Mouse (Mus musculus) lung, embryonic 16.5 days (tissue): Measurements from ENCODE around the gene Bag1. TPM values are rescaled to one million over a fixed set of nuclear protein-coding genes. Genes with fewer than 3 reads are reported as not detected.

Source experiments
- ATAC-seq: fragments of 200-750 bp; cut with Nextera tagmentation; 2 replicates; pipeline ENCODE4 v1.8.0; 2017; ENCODE audit warnings: low read depth, mild to moderate bottlenecking, moderate library complexity
- H3K27ac ChIP-seq: fragments of 300-500 bp; sonication (generic); 2 replicates; pipeline ENCODE4 v1.5.1; 2014; ENCODE audit warnings: mild to moderate bottlenecking, control low read depth, low read length
- H3K27me3 ChIP-seq: fragments of 300-500 bp; sonication (generic); 2 replicates; pipeline ENCODE4 v1.6.1; 2014; ENCODE audit warnings: low read depth, low read length, mixed read lengths; ENCODE audit not compliant: control insufficient read depth, insufficient read depth
- H3K36me3 ChIP-seq: fragments of 300-500 bp; sonication (generic); 2 replicates; pipeline ENCODE4 v1.6.1; 2014; ENCODE audit warnings: low read length; ENCODE audit not compliant: control insufficient read depth, insufficient read depth
- H3K4me1 ChIP-seq: fragments of 300-500 bp; sonication (generic); replicated peaks from 2 replicates; pipeline ENCODE4 v1.6.1; 2014; ENCODE audit warnings: low read length, mixed read lengths; ENCODE audit not compliant: control insufficient read depth, insufficient read depth
- H3K4me2 ChIP-seq: fragments of 300-500 bp; sonication (generic); 2 replicates; pipeline ENCODE4 v1.6.1; 2014; ENCODE audit warnings: low read depth, low read length, control low read depth
- H3K4me3 ChIP-seq: fragments of 300-500 bp; sonication (generic); 2 replicates; pipeline ENCODE4 v1.5.1; 2014; ENCODE audit warnings: mild to moderate bottlenecking, low read length, control low read depth
- H3K9ac ChIP-seq: fragments of 300-500 bp; sonication (generic); 2 replicates; pipeline ENCODE4 v1.6.1; 2014; ENCODE audit warnings: low read length, control low read depth
- H3K9me3 ChIP-seq: fragments of 300-500 bp; sonication (generic); 2 replicates; pipeline ENCODE4 v1.6.1; 2016; ENCODE audit warnings: low read length; ENCODE audit not compliant: control insufficient read depth
- WGBS: fragments of 180-500 bp; shearing (Covaris S2); extraction: QIAGEN DNeasy Blood & Tissue Kit; methylation state at CpG from one replicate; pipeline ENCODE4 v1.1.7; 2014; 5-methylcytosine and 5-hydroxymethylcytosine counted together
- polyA plus RNA-seq: library from polyadenylated mRNA; unstranded; fragments of >200 nt; fragmentation: Nextera tagmentation; extraction: Ambion mirVana; gene quantifications from 2 replicates; pipeline ENCODE4 v1.2.1, GENCODE M21; 2015

Bag1 gene
- polyA plus RNA-seq = 186 and 187 TPM in 2 replicates

- WGBS = under 1% methylated on average over 42 of the region's 50 CpGs
- Histone ChIP-seq H3K4me1 (peaks cover 12% of the 10 kb centered on the region), H3K4me2 (peak within 1 kb of the TSS; percentile 89), H3K4me3 (peak within 1 kb of the TSS; percentile 96), H3K27me3 (no peaks in the 10 kb centered on the region), H3K27ac (peak within 1 kb of the TSS; percentile 93), H3K36me3 (peaks cover 36% of the 10 kb centered on the region), H3K9me3 (no peaks in the 10 kb centered on the region), H3K9ac (peak within 1 kb of the TSS; percentile 97)
- ATAC-seq = peak; percentile 99
These were observed at the start of gene Bag1, which contains the start of gene Chmp5 for GRCm38 (mm10) chr4:40948160-40948708. Gene Bag1, minus strand, starts transcription at chr4:40948294. Gene Chmp5, plus strand, starts transcription at chr4:40948407.

DNA sequence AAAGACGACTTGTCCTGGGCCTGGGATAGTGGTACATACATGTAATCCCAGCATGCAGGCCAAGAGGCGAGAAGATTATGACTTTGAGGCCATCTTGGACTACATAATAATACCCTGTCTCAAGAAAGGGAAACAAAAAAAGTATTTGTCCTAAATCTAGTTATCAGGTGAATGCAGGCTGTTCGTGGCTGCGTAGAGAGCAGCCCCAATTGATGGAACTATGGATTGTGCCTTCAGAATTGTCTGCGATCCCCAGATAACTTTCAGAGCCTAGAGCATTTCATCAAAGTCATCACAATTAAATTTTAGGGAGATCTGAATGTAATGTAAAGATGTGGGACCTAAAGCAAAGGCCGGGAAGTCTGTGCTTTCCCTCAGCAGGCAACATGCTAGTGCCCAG lies 48.2 kb upstream of the Bag1 start:
- Histone ChIP-seq H3K27ac (no peak overlapping the region), H3K4me1 (no peaks in the 10 kb centered on the region), H3K9me3 (no peaks in the 10 kb centered on the region), H3K27me3 (no peaks in the 10 kb centered on the region), H3K4me3 (no peak overlapping the region), H3K4me2 (no peak overlapping the region), H3K9ac (no peak overlapping the region), H3K36me3 (peaks cover 76% of the 10 kb centered on the region)
- WGBS = 96% methylated on average over 6 of the region's 6 CpGs
- no peak for ATAC-seq

DNA sequence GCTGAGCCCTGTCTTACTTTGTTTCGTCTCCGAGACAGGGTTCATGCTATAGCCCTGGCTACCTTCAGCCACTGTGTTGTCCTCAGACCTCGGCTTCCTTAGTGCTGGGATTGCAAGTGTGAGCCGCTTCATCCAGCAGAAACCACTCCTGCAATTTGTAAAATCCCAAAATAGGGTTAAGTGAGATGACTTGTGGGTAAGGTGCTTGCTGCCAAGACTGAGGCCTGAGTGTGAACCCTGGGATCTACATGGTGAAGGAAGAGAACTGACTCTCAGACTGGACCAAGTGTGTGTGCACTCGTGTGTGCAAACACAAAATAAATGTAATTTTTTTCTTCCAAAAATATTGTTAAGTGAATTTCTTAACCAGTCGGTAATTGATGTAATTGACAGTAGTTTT lies 41.5 kb upstream of the Bag1 start:
- no peaks in the 10 kb centered on the region for H3K4me1 ChIP-seq
- H3K36me3 ChIP-seq = peaks cover 68% of the 10 kb centered on the region
- H3K4me3 ChIP-seq = no peak overlapping the region
- H3K27ac ChIP-seq = no peak overlapping the region
- ATAC-seq = no peak
- no peak overlapping the region for H3K9ac ChIP-seq
- H3K9me3 ChIP-seq = no peaks in the 10 kb centered on the region
- WGBS = 87% methylated on average over 6 of the region's 6 CpGs
- H3K4me2 ChIP-seq = no peak overlapping the region
- no peaks in the 10 kb centered on the region for H3K27me3 ChIP-seq

GRCm38 (mm10) chr4:40983686-40984085 lies 35.6 kb upstream of the Bag1 start:
- H3K9me3 ChIP-seq = no peaks in the 10 kb centered on the region
- 79% methylated on average over 1 of the region's 1 CpGs for WGBS
- no peaks in the 10 kb centered on the region for H3K27me3 ChIP-seq
- no peaks in the 10 kb centered on the region for H3K4me1 ChIP-seq
- no peak overlapping the region for H3K4me2 ChIP-seq
- H3K36me3 ChIP-seq = peaks cover 33% of the 10 kb centered on the region
- no peak overlapping the region for H3K4me3 ChIP-seq
- no peak overlapping the region for H3K9ac ChIP-seq
- no peak overlapping the region for H3K27ac ChIP-seq
- no peak for ATAC-seq

GRCm38 (mm10) chr4:40982486-40982885 lies 34.4 kb upstream of the Bag1 start:
- ATAC-seq = no peak
- Histone ChIP-seq H3K4me1 (no peaks in the 10 kb centered on the region), H3K36me3 (peaks cover 34% of the 10 kb centered on the region), H3K27ac (no peak overlapping the region), H3K9me3 (no peaks in the 10 kb centered on the region), H3K4me2 (no peak overlapping the region), H3K4me3 (no peak overlapping the region), H3K9ac (no peak overlapping the region), H3K27me3 (no peaks in the 10 kb centered on the region)
- WGBS = 66% methylated on average over 3 of the region's 3 CpGs

GRCm38 (mm10) chr4:40979430-40979829 lies 31.3 kb upstream of the Bag1 start:
- no peaks in the 10 kb centered on the region for H3K27me3 ChIP-seq
- H3K27ac ChIP-seq = no peak overlapping the region
- H3K4me2 ChIP-seq = no peak overlapping the region
- no peak overlapping the region for H3K4me3 ChIP-seq
- no peak overlapping the region for H3K9ac ChIP-seq
- no peak for ATAC-seq
- H3K4me1 ChIP-seq = no peaks in the 10 kb centered on the region
- H3K36me3 ChIP-seq = peaks cover 26% of the 10 kb centered on the region
- 79% methylated on average over 1 of the region's 1 CpGs for WGBS
- no peaks in the 10 kb centered on the region for H3K9me3 ChIP-seq

- H3K9ac ChIP-seq = no peak overlapping the region
- no peaks in the 10 kb centered on the region for H3K9me3 ChIP-seq
- ATAC-seq = no peak
- H3K27ac ChIP-seq = no peak overlapping the region
- 82% methylated on average over 10 of the region's 10 CpGs for WGBS
- H3K4me3 ChIP-seq = no peak overlapping the region
- H3K27me3 ChIP-seq = no peaks in the 10 kb centered on the region
- H3K4me1 ChIP-seq = 0 out of 2 replicates have a peak, but pooled peaks cover 4% of the 10 kb centered on the region
- no peak overlapping the region for H3K4me2 ChIP-seq
- peaks cover 26% of the 10 kb centered on the region for H3K36me3 ChIP-seq
These were observed 28.6 kb upstream of the Bag1 start for GRCm38 (mm10) chr4:40976651-40977050.

- no peaks in the 10 kb centered on the region for H3K9me3 ChIP-seq
- ATAC-seq = no peak
- 90% methylated on average over 3 of the region's 3 CpGs for WGBS
- no peaks in the 10 kb centered on the region for H3K27me3 ChIP-seq
- 0 out of 2 replicates have a peak, but pooled peaks cover 4% of the 10 kb centered on the region for H3K4me1 ChIP-seq
- H3K36me3 ChIP-seq = peaks cover 25% of the 10 kb centered on the region
- no peak overlapping the region for H3K9ac ChIP-seq
- no peak overlapping the region for H3K27ac ChIP-seq
- H3K4me3 ChIP-seq = no peak overlapping the region
- no peak overlapping the region for H3K4me2 ChIP-seq
These were observed 27.6 kb upstream of the Bag1 start for GRCm38 (mm10) chr4:40975678-40976077.

GRCm38 (mm10) chr4:40974011-40974410 lies 25.9 kb upstream of the Bag1 start:
- Histone ChIP-seq H3K9ac (no peak overlapping the region), H3K4me1 (peaks cover 7% of the 10 kb centered on the region; the same call in 1 of the 2 replicates), H3K36me3 (peaks cover 14% of the 10 kb centered on the region; the same call in 1 of the 2 replicates), H3K27me3 (no peaks in the 10 kb centered on the region), H3K4me3 (no peak overlapping the region), H3K4me2 (no peak overlapping the region), H3K9me3 (no peaks in the 10 kb centered on the region), H3K27ac (no peak overlapping the region)
- ATAC-seq = no peak
- 87% methylated on average over 1 of the region's 1 CpGs for WGBS
